Mouse (Mus musculus) bone marrow macrophage, adult 2 months (primary cell): Measurements from ENCODE around the gene Nr1d1.

Experiments
- CTCF ChIP-seq: IDR thresholded peaks from 2 replicates; pipeline ENCODE4 v1.5.1; 2012; ENCODE audit warnings: low read depth, mild to moderate bottlenecking, low read length, moderate library complexity
- POLR2A ChIP-seq: IDR thresholded peaks from 2 replicates; pipeline ENCODE4 v1.6.1; 2012; ENCODE audit warnings: mild to moderate bottlenecking, low read depth, low read length, borderline replicate concordance

DNA sequence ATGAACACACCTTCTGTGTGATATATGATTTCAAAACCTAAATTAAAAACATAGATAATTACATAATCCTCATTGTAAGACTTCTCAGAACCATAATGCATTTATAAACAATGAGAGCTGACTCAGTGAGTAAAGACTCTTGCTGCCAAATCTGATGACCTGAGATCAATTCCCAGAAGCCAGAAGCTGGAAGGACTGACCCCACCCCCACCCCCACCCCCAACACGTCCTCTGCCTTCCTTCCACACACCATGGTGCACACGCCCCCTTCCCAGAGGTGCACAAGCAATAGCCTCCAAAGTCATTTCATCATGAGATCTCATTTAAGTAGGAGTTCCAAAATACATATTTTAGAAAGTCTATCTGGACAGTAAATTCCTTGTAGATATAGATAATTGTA lies 54.4 kb downstream of the Nr1d1 start:
- TF ChIP-seq POLR2A (no peak), CTCF (no peak)
